Mouse (Mus musculus) testis, postnatal 14 days (tissue): Measurements from ENCODE around the gene Prdx1.

Experiments
- DNase-seq: peaks from one replicate; pipeline ENCODE4 v3.0.0; 2021; ENCODE audit warnings: low spot score

The Prdx1 gene

DNA sequence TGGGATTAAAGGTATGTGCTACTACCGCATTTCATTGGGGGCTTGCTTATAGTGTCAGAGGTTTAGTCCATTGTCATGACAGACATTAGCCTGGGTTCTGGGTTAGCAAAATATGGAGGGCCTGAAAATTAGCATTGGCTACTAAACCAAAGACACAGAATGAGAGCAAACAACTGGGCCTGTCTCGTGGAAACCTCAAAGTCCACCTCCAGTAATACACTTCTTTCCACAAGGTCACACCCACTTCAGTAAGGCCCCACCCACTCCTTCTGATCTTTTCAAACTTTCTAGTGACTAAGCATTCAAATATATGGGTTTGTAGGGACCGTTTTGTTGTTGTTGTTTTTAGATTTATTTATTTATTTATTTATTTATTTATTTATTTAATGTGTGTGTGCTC lies 44.2 kb downstream of the Prdx1 start:
- DNase-seq: no peak

GRCm38 (mm10) chr4:116731077-116731476 lies 45.7 kb downstream of the Prdx1 start:
- DNase-seq: no peak

GRCm38 (mm10) chr4:116732355-116732754 lies 47.0 kb downstream of the Prdx1 start:
- DNase-seq: no peak

DNA sequence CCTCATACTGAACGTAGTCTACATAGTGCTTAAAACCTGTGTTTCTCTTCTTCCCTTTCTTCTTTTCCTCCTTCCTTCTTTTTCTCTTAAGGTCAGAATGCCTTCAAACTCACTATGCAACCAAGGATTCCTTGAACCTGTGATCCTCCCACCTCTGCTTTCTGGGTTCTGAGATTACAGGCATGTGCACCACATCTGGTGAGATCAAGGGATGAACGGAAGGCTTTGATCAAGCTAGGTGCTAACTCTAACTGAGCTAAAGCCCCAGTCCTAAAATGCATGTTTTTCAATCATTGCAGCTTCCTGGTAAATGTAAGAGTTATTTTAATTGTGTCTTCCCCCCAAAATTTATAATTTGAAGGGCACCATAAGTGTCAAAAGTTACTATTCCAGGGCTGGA lies 49.7 kb downstream of the Prdx1 start:
- no peak for DNase-seq

GRCm38 (mm10) chr4:116738972-116739751 lies 53.8 kb downstream of the Prdx1 start:
- DNase-seq: no peak

DNA sequence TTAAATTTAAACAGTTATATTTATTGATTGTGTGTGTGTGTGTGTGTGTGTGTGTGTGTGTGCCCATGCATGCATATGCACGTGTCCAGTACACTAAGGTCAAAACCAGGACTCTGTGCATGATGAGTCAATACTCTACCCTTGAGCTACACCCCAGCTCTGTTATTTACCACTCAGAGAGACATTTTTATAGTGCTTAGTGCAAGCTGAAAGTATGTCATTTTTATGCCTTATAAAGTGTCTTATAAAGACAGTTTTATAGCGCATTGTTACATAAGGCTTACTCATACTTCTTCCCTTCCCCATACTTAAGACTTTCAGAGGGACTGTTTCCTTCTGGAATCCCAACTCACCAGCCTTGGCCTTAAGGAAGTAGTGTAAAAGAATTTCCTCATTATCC lies 64.4 kb downstream of the Prdx1 start:
- no peak for DNase-seq
